Mouse (Mus musculus): ENCODE measurements around the gene Wwox.

DNA sequence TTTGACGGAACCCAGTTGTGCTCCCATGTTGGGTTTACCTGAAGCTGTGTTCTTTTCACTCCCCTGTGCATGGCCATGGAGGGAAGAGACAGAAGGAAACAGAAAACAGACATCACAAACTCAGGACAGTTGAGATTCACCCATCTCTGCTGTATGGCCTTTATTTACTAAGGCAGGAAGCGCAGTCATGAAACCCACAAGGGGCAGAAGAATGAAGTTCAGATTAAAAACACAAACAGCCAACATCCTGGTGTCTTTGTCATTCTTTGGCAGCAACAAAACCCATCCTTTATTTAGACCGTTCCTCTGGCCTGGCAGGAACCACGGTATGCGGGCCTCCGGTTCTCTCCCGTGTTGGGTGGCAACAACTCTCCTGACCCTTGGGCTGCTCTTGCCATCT lies 350.2 kb downstream of the Wwox start:
- no peak for TF ChIP-seq CTCF (IDR thresholded peaks at IDR 0.05; ENCODE audit: low read depth, low read length)
- no peak for TF ChIP-seq POLR2A (IDR thresholded peaks at IDR 0.05; ENCODE audit: borderline replicate concordance, low read depth, low read length)
